9 mouse cellular contexts compared by ENCODE assay signal in genomic region chr5:112718655-112719306, GRCm38 (mm10).
DNase-seq lines count a peak whose midpoint lies in the region; ATAC-seq and TF ChIP-seq lines count a peak whose summit lies in the region.
"Had no signal": no experiment of that assay in that cellular context is flagged by ENCODE, and none has a peak within 500 bp of the region (broad histone marks: within the 10 kb centered on the region; RNA-seq: fewer than 3 reads in every experiment).

No protein-coding gene starts in this region.

- WGBS in liver, embryonic 12.5 days (ENCODE audit: insufficient replicate concordance) = 35% methylated on average over 12 of the region's 12 CpGs
- WGBS in liver, adult 2 months = 45% methylated on average over 12 of the region's 12 CpGs

- no peaks in the 10 kb centered on the region; the same call in 1 of the 2 replicates for H3K9me3 ChIP-seq in liver, embryonic 12.5 days (replicated peaks)
- H3K9me3 ChIP-seq: limb, embryonic 15.5 days had no signal

- intact Hi-C loops in heart, postnatal 14 days (cut with DNase I) = no loop called here

- H3K4me2 ChIP-seq in liver, embryonic 12.5 days = no peak overlapping the region
- H3K4me2 ChIP-seq: limb, embryonic 15.5 days had no signal

- no peaks in the 10 kb centered on the region for H3K27me3 ChIP-seq in liver, embryonic 12.5 days (replicated peaks)
- H3K27me3 ChIP-seq in liver, adult 2 months (ENCODE audit: control insufficient read depth, insufficient read depth, low read length) = no peaks in the 10 kb centered on the region
- H3K27me3 ChIP-seq: limb, embryonic 15.5 days had no signal

- H3K9ac ChIP-seq in liver, embryonic 12.5 days = no peak overlapping the region
- no peak overlapping the region for H3K9ac ChIP-seq in liver, adult 2 months (ENCODE audit: low read depth, low read length)
- H3K9ac ChIP-seq: limb, embryonic 15.5 days had no signal

- no peak for TF ChIP-seq POLR2A in liver, adult 2 months (IDR thresholded peaks at IDR 0.05; ENCODE audit: extremely low read depth, insufficient read depth, low read length)

- H3K4me3 ChIP-seq in liver, embryonic 12.5 days = no peak overlapping the region
- H3K4me3 ChIP-seq in liver, adult 2 months (ENCODE audit: insufficient read depth, low read depth, low read length) = no peak overlapping the region
- H3K4me3 ChIP-seq in layer of hippocampus, adult 2 months = no peak overlapping the region
- H3K4me3 ChIP-seq: limb, embryonic 15.5 days had no signal

- peak; percentile 69 for DNase-seq in liver
- peak; percentile 64 for DNase-seq in c-Kit-positive CD71-negative TER-119-negative erythroid progenitor cells, embryonic 14.5 days (ENCODE audit: low read depth)
- DNase-seq in heart, postnatal 14 days = peak; percentile 76 to 85
- peak; percentile 11 for DNase-seq in liver, adult 2 months (ENCODE audit: extremely low read depth, low read depth, low spot score)
- peak; percentile 85 for DNase-seq in neural tube, embryonic 10.5 days (ENCODE audit: extremely low spot score, low spot score)
- DNase-seq in urinary bladder, postnatal 36 days (ENCODE audit: low spot score in 2 of 2) = peak; percentile 25 to 60
- no peak for DNase-seq in layer of hippocampus, adult 2 months (ENCODE audit: low spot score in 2 of 2)

- H3K4me1 ChIP-seq in liver, embryonic 12.5 days = no peaks in the 10 kb centered on the region
- H3K4me1 ChIP-seq in liver, adult 2 months (ENCODE audit: control insufficient read depth, insufficient read depth, low read length) = no peaks in the 10 kb centered on the region
- H3K4me1 ChIP-seq: limb, embryonic 15.5 days had no signal

- no peak for TF ChIP-seq CTCF in liver, adult 2 months (IDR thresholded peaks at IDR 0.05; ENCODE audit: low read depth, low read length)
- no peak for TF ChIP-seq CTCF in layer of hippocampus, adult 2 months (conservative IDR thresholded peaks at IDR 0.05)

- no peak for ATAC-seq in liver, embryonic 12.5 days

- H3K27ac ChIP-seq in liver, embryonic 12.5 days = no peak overlapping the region
- H3K27ac ChIP-seq in liver, adult 2 months (replicated peaks; ENCODE audit: insufficient read depth, low read depth, low read length) = no peak overlapping the region
- no peak overlapping the region for H3K27ac ChIP-seq in layer of hippocampus, adult 2 months
- H3K27ac ChIP-seq: limb, embryonic 15.5 days had no signal

- no peaks in the 10 kb centered on the region for H3K36me3 ChIP-seq in liver, embryonic 12.5 days
- no peaks in the 10 kb centered on the region for H3K36me3 ChIP-seq in liver, adult 2 months (ENCODE audit: control insufficient read depth, insufficient read depth, low read length)
- H3K36me3 ChIP-seq: limb, embryonic 15.5 days had no signal

- H3K79me2 ChIP-seq in liver, adult 2 months (ENCODE audit: control insufficient read depth, insufficient read depth, low read length) = no peaks in the 10 kb centered on the region

Comparison
In these comparisons a context has a peak if more than half of its experiments do, and no peak if none do; other contexts are left out.
1. DNase-seq: peak in liver (single experiment), c-Kit-positive CD71-negative TER-119-negative erythroid progenitor cells, embryonic 14.5 days (single experiment), heart, postnatal 14 days (2 of 2), liver, adult 2 months (single experiment), neural tube, embryonic 10.5 days (single experiment) and urinary bladder, postnatal 36 days (2 of 2); none in layer of hippocampus, adult 2 months (0 of 2).